Mouse (Mus musculus) kidney, adult 8-10 months (tissue): ENCODE results near the gene Adm.
"Not testable (repeated sequence)": the region's sequence is repeated elsewhere in the genome, so short reads cannot be mapped to it uniquely, and the experiment has no call there.

Experiments
- DNase-seq, 2 experiments: peaks; one replicate each; pipeline ENCODE4 v3.0.0; 2022

Gene Adm

DNA sequence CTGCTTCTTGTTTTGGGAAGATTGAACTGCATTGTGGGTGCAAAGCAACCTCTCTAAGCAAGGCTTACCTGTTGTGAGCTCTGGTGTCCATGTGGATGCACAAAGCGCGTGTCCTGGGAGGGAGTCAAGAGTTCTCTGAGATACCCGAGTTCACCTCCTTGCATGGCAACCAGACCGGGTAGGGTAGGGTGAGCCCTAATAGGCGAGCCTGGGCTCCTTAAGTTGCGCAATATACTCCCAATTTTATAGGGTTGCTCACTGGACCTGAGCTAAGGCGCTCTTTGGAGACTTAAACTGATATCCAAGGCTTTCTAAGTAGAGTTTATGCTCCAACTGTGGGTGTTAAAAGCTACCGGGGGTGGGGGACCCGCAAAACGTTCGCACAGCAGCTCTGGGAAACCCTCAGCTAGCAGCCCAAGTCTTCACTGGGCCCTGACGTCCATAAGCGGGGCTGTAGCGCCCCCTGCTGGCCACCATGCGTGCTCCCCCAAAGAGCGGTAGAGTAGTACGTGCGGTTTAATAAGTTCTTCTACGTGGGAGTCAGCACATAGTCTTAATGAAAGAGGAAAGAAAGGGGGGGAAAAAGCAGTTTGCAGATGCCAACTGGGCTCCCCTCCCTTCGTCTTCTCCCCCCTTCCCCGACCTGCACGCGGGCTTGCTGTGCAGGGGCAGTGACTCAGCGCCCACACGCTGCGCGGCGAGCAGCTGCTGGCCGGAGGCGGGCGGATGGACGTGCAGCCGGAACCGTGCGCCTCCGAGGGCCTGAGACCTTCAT is 2.6 kb downstream of the Adm start:
- DNase-seq, result peak; percentile 83 to 87

DNA sequence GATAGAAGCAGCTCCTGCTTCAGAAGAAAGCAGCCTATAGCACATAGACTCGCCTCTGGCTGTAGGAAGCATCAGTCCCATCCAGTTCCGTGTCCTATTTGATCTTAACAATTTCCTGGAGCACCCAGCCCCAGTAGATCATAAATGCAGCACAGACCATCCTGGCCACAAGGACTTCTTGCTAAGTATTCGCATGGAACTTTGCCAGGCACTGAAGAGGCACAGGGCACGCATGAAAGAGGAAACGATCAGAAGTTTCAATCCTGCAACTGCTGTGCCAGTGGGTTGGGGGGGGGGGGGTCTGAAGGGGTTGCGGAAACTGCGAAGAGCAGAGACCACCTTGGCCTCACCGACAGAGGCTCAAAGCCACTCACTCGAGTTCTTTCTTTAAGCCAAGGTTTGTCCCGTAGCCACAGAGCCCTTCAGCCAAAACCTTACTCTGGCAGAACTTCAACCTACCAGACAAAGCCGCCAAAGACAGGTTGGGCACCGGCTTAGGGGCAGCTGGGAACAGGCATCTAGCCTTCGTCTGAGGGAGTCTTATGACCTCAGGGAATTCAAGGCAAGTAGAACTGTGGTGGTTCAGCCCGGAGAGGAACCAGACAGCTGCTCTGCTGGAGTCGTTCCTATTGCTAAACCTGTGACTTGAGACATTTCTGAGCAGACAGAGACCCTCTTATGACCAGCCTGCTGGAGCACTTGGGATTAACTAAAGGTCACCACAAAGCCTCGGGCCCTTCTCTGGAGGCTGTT is 3.9 kb downstream of the Adm start:
- DNase-seq, result peak in 1 of 2 experiments; percentile 52

DNA sequence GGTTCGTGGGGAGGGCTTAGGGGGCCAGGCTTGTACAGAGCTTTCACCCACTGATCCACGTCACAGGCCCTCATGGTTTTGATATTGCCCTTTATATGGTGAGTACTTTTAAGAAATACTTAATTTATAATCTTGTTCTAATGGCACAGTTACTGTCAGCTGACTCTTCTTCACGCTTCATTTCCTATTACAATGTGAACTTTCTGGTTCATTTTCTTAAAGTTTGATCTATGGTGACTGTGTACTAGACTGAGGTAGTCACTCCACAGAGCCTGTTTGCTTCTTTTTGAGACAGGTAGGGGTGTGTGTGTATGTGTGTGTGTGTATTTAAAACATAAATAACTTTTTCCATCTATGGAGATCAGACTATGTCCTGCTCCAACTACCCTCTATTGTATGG is 8.5 kb downstream of the Adm start:
- peak in 1 of 2 experiments; percentile 53 for DNase-seq

DNA sequence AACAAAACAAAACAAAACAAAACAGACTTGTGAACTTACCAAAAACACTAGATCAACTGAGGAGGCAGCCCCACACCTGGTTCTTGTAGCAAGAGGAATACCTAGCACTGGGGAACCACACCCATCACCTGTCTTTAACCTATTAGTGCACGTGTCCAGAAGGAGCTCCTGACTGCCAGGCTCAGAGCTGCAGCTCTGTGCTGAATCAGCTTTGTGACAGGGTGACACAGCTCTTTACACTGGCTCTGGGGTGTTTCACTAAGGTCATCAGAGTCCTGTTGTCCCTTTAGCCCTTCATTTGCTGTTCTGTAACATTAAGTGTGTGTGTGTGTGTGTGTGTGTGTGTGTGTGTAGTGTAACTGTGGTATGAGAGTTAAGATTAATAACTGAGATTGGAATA is 9.1 kb downstream of the Adm start:
- DNase-seq, result peak in 1 of 2 experiments; percentile 42

DNA sequence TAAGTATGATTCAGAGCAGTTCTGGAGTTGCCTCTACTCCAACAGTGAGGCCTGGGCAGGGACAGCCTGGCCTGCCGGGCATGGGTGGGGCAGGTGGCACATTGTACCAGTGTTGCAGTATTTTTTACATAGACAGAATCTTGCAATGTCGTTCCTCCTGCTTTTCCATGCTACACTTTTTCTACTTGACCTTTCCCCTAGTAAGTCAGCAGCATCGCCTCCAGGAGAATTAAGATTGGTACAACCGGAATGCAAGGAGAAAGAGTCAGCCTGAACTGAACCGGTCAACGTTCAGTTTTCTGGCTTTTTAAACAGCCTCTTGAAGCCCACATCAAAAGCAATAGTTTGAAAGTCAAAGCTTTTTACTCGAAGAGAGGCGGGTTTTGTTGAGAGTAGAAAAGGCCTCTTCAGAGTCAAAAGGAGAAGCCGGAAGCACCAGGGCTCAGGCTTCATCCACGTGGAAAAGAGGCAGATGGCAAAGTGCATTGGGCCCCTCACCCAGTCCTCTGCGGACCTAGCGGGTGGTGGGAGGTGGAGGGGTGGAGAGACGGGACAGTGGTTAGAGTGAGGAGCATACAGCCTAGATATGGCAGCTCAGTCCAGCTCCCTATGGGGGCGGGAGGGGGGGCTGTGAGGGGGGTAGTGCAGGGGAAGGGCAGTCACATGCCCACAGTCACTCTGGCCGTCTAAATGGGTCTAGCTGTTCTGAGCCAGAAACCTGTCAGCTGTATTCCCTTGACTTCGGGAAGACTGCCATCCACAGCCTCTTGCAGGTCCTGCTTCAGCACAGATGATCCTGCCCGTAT is 11.0 kb downstream of the Adm start:
- DNase-seq, result peak; percentile 46 to 69

DNA sequence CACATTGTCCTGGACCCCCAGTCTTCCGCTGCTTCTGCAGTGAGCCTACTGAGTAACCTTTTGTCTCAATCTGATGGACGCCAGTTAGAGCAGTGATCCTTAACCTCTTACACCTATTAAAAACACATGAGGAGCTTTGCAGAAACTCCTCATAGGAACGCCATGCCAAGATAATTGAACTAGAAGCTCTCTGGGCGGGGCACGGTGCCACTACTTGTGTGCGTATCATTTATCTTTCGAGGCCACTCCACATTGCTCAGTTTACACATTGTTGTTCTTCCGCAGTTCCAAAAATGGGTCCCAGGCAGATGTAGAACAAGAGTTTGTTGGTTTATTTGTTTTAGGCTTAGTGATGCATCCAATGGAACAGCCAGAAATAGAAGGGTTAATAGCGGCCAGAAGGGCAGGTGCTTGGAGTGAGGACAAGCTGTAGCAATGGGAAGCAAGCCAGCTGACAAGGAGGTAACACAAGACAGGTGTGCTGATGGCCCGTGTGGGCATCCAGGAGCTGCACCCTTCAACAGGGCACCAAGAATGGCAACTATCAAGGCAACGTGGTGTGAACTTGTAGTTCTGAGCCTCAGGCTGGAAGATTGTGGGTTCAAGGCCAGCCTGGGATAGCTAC is 11.9 kb downstream of the Adm start:
- peak; percentile 60 to 66 for DNase-seq

DNA sequence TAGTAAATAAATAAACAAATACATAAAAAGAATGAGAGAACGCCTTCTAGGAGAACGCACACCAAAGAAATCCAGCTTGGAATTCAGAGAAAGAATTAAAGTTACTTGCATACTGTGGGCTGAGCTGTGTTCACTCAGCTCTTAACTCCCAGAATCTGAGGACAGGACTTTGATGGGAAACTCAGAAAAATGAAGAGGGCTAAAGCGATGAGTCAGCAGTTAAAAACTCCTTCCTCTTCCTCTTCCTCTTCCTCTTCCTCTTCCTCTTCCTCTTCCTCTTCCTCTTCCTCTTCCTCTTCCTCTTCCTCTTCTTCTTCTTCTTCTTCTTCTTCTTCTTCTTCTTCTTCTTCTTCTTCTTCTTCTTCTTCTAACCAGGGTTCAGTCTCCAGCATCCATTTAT is 12.5 kb downstream of the Adm start:
- DNase-seq, result not testable (repeated sequence)

DNA sequence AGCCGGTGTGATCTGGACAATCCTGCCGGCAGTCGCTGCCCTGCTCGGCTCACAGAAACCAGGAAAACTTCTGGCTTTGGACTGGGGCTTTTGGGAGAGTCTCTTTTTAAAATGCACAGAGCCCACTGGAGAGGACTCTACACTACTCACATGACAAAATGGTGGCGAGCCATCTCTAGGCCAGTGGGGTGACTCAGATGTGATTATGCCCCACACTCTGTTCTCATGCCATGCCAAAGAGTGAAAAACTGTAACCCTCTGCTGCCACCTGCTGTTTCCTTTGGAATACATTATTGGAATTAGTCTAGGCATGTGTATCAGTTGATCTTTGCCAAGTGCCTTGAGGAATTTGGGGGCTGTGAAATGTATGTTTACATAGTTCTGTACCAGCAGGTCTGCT is 17.9 kb downstream of the Adm start:
- peak; percentile 75 to 77 for DNase-seq

DNA sequence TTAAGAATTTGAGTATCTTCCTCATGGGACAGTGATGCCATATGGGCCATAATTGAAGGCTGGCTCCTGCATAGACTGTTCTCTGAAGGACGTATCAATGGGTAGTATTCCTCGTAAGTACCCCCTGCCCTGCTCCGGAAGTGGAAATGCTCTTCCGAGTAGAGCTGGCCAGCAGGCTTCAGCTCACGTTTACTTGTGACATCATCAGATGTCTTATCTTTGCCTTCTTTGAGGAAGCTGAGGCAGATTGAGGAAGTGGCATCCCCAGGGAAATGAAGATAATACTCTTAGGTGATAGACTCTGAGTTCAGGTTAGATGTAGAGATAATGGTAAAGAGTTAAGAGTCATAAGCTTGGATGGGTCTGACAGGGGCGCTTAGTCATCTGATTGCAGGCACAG is 18.4 kb downstream of the Adm start:
- DNase-seq, result no peak

DNA sequence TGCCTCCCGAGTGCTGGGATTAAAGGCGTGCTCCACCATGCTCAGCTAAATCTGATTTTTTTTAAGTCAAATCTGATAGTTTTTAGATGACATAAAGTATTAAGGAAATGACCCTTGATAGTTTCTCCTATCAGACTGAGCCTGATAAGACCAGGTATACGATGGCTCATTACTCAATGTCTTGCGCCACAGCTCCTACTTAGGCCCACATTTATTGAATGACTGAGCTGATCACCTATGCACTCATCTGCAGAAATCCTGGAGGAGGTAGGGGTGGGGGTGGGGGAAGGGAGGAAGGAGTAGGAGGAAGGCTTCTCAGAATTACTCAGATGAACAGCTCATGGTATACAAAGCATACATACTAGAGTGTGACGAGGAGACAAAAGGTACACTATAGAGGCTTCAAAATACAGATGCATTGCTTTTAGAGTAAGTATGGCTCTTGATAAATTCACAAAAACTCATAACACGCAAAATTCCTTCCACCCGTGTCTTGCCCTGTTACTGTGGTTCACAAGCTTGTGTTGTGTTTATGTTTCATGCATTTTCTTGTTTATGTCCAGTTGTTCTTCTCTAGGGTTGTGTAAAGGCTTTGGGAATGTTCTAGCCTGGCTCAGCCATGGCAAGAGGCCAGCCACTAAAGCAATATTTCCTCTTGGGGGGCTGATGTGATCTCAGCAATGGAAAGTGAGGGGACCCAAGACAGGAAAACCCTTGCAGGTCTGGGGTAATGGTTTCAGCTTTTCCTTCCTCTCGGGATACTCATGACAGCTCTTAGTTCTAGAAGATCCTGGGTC is 19.3 kb downstream of the Adm start:
- no peak for DNase-seq

DNA sequence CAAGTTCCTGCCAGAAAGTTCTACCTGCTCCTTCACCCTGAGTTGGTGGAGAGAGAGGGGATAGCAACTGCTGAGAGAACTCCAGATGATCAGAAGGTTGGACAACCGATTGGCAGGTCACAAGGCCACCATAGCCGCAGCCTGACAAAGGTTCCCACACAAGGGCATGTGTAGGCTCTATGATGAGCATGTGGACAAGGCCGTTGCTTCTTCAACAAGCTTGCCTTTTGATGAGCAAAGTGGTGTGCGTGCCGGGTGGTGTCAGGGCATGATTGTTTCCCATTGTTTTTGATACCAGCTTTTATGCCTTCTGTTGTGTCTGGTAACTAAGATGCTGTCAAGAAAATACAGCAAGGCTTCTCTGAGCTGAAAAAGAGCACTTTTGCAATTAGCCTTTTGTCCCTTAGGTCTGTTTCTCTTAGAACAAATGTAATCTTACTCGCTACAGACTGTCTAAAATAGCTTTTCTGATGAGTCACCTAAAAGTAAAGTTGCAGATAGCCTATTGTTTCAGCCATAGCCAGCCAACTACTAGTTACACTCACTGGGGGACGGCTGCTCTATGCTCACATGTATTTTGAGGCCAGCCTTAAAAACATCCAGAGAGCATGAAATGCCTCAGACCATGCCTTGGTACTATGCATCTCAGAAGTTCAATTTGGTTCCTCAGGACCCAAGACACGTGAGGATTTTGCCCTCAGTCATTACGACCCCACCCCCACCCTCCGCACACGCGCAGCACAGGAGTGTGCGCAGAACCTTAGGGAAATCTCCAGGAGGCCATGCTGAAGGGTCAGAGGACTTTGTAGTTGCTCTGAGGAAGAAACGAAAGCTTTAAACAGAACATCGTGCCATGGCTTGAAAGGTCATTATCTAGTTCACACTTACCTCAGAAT is 20.3 kb downstream of the Adm start:
- peak in 1 of 2 experiments; percentile 52 for DNase-seq

DNA sequence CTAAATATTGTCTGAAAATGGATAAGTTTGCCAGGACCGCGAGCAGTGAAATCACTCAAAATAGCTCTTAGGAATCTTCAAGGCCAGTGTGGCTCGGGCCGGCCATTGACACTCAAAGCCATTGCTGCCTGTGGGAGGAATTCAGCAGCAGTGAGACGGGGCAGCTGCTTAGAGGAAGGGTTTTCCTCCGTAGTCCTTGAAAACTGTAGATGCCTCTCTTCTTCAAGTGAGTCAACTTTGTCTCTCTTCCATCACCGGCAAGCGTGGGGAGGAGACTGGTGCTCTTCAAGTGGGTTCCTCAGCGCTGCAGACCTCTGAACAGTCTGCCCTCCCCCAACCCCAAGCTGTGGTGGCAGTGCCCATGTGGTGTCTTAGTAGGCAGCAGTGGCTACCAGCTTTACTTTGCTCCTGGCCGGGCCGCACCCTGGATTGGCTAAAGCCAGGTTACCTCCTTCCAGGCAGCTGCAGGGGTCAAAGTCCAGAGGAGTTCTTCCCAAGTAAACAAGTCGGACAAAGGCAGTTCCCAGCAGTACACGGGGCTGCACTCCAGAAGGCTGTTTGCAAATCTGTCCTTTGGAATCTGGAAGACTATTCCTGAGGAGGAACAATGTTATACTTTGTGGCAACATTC is 21.1 kb downstream of the Adm start:
- peak; percentile 92 to 96 for DNase-seq

DNA sequence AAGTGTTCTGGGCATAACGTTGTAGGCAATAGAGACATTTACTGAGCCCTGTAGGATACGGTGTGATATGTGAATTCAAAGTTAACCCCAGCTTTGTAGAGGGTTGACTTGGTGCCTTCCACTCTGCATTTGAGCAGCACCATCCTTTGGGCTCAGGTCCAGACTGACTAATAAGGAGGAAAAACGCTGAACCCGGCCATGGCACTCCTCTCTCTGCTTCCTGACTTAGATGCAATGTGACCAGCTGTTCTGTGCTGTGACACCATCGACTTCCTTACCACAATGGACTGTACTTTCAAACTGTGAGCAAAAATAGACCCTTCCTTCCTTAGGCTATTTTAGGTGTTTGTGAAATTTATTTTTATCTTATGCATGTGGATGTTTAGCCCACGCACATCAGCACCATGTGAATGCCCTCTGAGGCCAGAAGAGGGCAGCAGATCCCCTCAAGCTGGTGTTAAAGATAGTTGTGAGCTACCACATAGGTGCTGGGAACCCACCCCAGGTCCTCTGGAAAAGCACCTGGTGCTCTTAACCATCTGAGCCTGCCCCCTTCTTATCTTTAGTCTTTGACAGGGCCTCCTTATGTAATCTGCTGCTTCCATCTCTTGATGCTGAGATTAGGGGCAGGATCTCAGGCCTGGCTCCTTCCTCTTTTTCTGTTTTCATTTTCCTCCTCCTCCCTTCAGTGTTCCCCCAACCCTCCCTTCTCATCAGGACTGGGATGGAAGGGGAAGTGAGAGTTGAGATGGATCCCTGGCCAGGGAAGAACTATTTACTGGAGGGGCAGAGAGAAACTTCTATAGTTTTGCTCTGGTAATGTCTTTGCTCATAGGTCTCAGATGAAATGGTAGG is 21.9 kb downstream of the Adm start:
- no peak for DNase-seq

DNA sequence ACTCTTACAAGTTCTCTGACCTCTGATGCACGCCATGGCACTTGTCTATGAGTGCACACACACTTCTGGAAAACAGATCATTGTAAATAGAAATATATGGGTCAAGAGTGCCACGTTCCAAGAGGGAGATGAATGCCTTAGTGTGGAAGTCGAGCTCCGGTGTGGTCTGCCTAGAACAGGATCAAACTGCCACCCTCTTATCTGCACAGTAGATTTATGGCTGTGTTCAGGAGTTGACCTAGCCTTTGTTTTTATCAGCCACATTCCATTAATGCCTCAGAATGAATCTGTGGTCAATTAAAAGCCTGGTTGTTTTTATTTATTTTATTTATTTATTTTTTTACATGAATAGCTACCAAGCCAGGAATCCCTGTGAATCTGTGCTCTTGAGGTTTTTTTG is 23.0 kb downstream of the Adm start:
- peak; percentile 46 to 62 for DNase-seq

DNA sequence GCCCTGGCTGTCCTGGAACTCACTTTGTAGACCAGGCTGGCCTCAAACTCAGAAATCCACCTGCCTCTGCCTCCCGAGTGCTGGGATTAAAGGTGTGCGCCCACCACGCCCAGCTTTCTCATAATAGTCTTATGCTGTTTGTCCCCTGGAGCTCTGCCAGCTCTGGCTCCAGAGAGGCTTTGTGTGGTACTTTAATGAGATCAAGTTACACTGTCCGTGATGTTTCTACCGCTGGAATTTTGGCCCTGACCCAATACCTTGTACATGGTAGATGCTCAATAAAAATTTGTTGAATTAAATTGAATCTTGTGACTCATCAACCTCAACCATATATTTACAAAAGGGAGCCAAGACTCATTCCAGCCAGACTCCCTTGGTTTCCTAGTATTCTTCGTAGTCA is 23.6 kb downstream of the Adm start:
- peak; percentile 72 to 76 for DNase-seq

DNA sequence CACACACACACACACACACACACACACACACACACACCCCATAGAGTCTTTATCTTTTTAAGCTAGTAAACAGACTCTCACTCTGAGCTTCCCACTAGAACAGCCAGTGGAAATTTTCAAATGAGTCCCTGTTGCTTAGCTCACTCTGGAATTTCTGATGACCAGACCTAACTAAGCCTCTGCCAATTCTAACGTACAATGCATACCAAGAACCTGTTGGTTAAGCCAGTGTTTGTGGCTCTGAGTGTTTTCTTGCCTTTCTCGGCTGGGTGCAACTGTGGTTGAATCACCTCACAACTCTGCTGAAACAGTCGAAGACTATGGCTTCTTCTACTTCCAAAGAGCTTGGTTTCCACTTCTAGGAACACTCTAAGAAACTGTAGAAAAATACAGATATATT is 27.8 kb downstream of the Adm start:
- DNase-seq, result no peak

DNA sequence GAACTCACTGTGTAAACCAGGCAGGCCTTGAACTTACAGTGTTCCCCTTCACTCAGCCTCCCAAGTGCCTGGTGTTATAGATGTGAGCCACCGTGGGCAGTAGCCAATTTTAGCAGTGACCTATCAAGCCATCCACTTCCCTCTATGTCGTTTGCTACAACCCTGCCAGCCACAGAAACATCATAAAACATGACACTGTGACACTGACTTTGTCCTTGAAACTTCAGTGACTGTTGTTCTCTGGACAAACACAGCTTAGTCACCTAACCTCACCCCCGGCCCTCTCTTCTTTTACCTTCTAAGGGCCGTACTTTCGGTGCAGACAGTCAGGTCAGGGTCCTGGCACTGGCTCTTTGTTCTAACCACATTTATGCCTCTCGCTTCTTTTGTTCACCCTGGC is 28.5 kb downstream of the Adm start:
- no peak for DNase-seq

DNA sequence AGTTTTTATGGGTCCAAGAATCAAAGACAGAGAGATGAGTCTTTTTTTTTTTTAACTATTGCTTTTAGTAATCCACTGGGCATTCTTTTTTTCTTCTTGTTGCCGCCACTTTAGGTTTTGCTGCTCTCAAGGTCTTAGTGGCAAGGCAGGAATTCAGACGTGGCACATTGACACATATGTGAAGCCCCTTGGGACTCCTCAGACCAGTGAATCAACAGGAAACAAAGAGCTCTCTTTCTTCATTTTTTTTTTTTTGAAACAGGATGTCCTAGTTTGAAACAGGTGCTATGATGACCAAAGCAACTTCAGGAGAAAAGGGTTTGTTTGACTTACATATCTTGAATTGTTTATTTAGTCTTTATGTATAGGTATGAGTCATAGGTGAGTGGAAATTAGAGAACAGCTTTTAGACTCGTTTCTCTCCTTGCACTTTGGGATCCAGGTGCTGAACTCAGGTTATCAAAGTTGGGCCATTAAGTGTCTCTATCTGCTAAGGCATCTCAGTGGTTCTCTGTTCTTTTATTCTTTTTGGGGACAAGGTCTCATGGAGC is 31.0 kb downstream of the Adm start:
- DNase-seq, result no peak

DNA sequence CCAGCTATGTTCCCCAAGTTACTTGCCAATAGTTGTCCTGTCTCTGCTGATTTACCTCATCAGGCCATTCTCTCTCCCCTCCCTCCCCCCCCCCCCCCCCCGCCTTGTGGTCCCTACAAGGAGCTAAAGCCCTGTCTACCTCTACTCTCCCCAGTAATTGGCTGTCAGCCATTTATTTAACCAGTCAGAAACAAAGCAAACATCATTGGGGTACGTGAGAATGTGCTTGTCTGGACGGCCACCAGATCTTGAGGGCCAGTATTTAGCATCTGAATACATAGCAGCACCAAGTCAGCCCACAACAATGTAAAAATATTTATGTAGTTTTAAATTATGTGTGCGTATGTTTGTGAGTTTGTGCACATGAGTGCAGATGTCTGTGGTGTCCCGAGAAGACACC is 39.1 kb downstream of the Adm start:
- no peak for DNase-seq
